Mouse (Mus musculus): ENCODE data around the gene Tbx20.

DNA sequence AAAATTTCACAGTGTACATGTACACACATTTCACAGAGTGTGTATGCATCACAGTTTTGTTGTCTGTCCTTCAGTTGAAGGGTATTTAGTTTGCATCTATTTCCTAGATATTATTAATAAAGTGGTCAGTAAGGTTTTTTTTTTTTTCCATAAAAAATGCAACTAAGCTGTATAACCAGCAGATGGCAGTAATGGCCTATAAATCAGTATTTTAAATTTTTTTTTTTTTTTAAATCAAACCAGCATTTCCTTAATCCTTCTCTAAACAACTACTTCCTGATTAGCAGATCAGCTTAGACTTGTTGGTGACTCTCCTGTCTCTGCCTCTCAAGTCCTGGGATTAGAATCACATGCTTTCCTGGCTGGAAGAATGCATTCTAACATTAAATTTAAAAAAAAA is 72.9 kb downstream of the Tbx20 start:
- TF ChIP-seq EP300 (IDR thresholded peaks at IDR 0.05; ENCODE audit: insufficient read depth, low read depth, low read length) (no peak), POLR2A (IDR thresholded peaks at IDR 0.05; ENCODE audit: insufficient read depth, low read length) (no peak), CTCF (IDR thresholded peaks at IDR 0.05; ENCODE audit: low read depth, low read length) (no peak)
